Mouse (Mus musculus) CH12.LX (cell line): ENCODE results near the gene Epb41l2.

Experiments
- CTCF ChIP-seq, 2 experiments: IDR thresholded peaks in 1 of 2; conservative IDR thresholded peaks in 1 of 2; 2 replicates each; pipeline ENCODE4 v1.5.1; 2011 to 2012; ENCODE audit warnings: low read depth in 2 of 2, low read length in 2 of 2, improper control_type of control experiment in 1 of 2, inconsistent platforms in 1 of 2, mild to moderate bottlenecking in 1 of 2, moderate library complexity in 1 of 2
- EP300 ChIP-seq: IDR thresholded peaks from 2 replicates; pipeline ENCODE4 v1.6.1; 2011; ENCODE audit warnings: low read length, improper control_type of control experiment
- HCFC1 ChIP-seq: IDR thresholded peaks from 2 replicates; pipeline ENCODE4 v1.6.1; 2012; ENCODE audit warnings: low read depth, mild to moderate bottlenecking, inconsistent platforms, low read length, improper control_type of control experiment
- ZMIZ1 ChIP-seq: IDR thresholded peaks from 2 replicates; pipeline ENCODE4 v1.6.1; 2012; ENCODE audit warnings: low read depth, mild to moderate bottlenecking, inconsistent platforms, low read length, improper control_type of control experiment

GRCm38 (mm10) chr10:25406695-25407094 lies 47.1 kb downstream of the Epb41l2 start:
- TF ChIP-seq HCFC1 (no peak), EP300 (no peak), CTCF (conservative IDR thresholded peaks at IDR 0.05 in 1 of 2, IDR thresholded peaks at IDR 0.05 in 1 of 2; ENCODE audit: low read depth in 2 of 2, low read length in 2 of 2) (no peak), ZMIZ1 (no peak)
